Mouse (Mus musculus): ENCODE measurements around the gene Eef1e1. TPM values are rescaled to one million over a fixed set of nuclear protein-coding genes. Genes with fewer than 3 reads are reported as not detected.
"Not testable (repeated sequence)": the region's sequence is repeated elsewhere in the genome, so short reads cannot be mapped to it uniquely, and the experiment has no call there.

Gene Eef1e1
- polyA plus RNA-seq, 1 experiment from 2014 or later: 92.8 TPM

- H3K36me3 ChIP-seq (ENCODE audit: control insufficient read depth, insufficient read depth): peaks cover 2% of the 10 kb centered on the region; the same call in 1 of the 2 replicates
- H3K27ac ChIP-seq (ENCODE audit: low read length): no peak overlapping the region
- no peak overlapping the region for H3K9ac ChIP-seq (replicated peaks; ENCODE audit: low read depth, low read length)
- H3K4me1 ChIP-seq (replicated peaks; ENCODE audit: control insufficient read depth, insufficient read depth, low read length): peaks cover 8% of the 10 kb centered on the region
- no peaks in the 10 kb centered on the region for H3K9me3 ChIP-seq (ENCODE audit: control insufficient read depth, low read length)
- no peaks in the 10 kb centered on the region for H3K27me3 ChIP-seq (replicated peaks; ENCODE audit: control insufficient read depth, insufficient read depth, low read length)
- no peak overlapping the region; the same call in 1 of the 2 replicates for H3K4me2 ChIP-seq (ENCODE audit: low read length)
- no peak overlapping the region for H3K4me3 ChIP-seq (replicated peaks; ENCODE audit: low read length)
- no peak for ATAC-seq
- 92% methylated on average over 6 of the region's 6 CpGs for WGBS
Observed at GRCm38 (mm10) chr13:38633287-38634000, 25.4 kb downstream of the Eef1e1 start.

GRCm38 (mm10) chr13:38632556-38632955 is 26.3 kb downstream of the Eef1e1 start:
- Histone ChIP-seq H3K27me3 (replicated peaks; ENCODE audit: control insufficient read depth, insufficient read depth, low read length) (no peaks in the 10 kb centered on the region), H3K36me3 (ENCODE audit: control insufficient read depth, insufficient read depth) (peaks cover 2% of the 10 kb centered on the region; the same call in 1 of the 2 replicates)

GRCm38 (mm10) chr13:38626229-38626525 is 32.7 kb downstream of the Eef1e1 start:
- no peak overlapping the region for H3K9ac ChIP-seq (replicated peaks; ENCODE audit: low read depth, low read length)
- no peak overlapping the region for H3K4me2 ChIP-seq (ENCODE audit: low read length)
- ATAC-seq: 0 out of 2 replicates have a peak, but pooled peaks have one; percentile 28
- H3K9me3 ChIP-seq (ENCODE audit: control insufficient read depth, low read length): no peaks in the 10 kb centered on the region
- no peaks in the 10 kb centered on the region; the same call in none of the 2 replicates for H3K4me1 ChIP-seq (replicated peaks; ENCODE audit: control insufficient read depth, insufficient read depth, low read length)
- H3K27ac ChIP-seq (ENCODE audit: low read length): no peak overlapping the region
- peaks cover 6% of the 10 kb centered on the region; the same call in 1 of the 2 replicates for H3K36me3 ChIP-seq (ENCODE audit: control insufficient read depth, insufficient read depth)
- 19% methylated on average over 6 of the region's 6 CpGs for WGBS
- no peak overlapping the region for H3K4me3 ChIP-seq (replicated peaks; ENCODE audit: low read length)
- H3K27me3 ChIP-seq (replicated peaks; ENCODE audit: control insufficient read depth, insufficient read depth, low read length): no peaks in the 10 kb centered on the region

More at GRCm38 (mm10) chr13:38632556-38632955, 26.3 kb downstream of the Eef1e1 start:
- Histone ChIP-seq H3K4me1 (replicated peaks; ENCODE audit: control insufficient read depth, insufficient read depth, low read length) (peaks cover 8% of the 10 kb centered on the region), H3K27ac (ENCODE audit: low read length) (no peak overlapping the region), H3K4me3 (replicated peaks; ENCODE audit: low read length) (no peak overlapping the region), H3K9me3 (ENCODE audit: control insufficient read depth, low read length) (no peaks in the 10 kb centered on the region), H3K4me2 (ENCODE audit: low read length) (no peak overlapping the region), H3K9ac (replicated peaks; ENCODE audit: low read depth, low read length) (no peak overlapping the region)
- ATAC-seq: no peak
- WGBS: 92% methylated on average over 6 of the region's 6 CpGs

- H3K4me3 ChIP-seq (replicated peaks; ENCODE audit: low read length): no peak overlapping the region
- H3K9me3 ChIP-seq (ENCODE audit: control insufficient read depth, low read length): no peaks in the 10 kb centered on the region
- 0 out of 2 replicates have a peak, but pooled peaks have one; percentile 33 for ATAC-seq
- no peak overlapping the region for H3K4me2 ChIP-seq (ENCODE audit: low read length)
- H3K27me3 ChIP-seq (replicated peaks; ENCODE audit: control insufficient read depth, insufficient read depth, low read length): no peaks in the 10 kb centered on the region
- no peak overlapping the region for H3K9ac ChIP-seq (replicated peaks; ENCODE audit: low read depth, low read length)
- H3K4me1 ChIP-seq (replicated peaks; ENCODE audit: control insufficient read depth, insufficient read depth, low read length): no peaks in the 10 kb centered on the region; the same call in none of the 2 replicates
- H3K27ac ChIP-seq (ENCODE audit: low read length): no peak overlapping the region
- H3K36me3 ChIP-seq (ENCODE audit: control insufficient read depth, insufficient read depth): peaks cover 6% of the 10 kb centered on the region; the same call in 1 of the 2 replicates
- WGBS: 15% methylated on average over 5 of the region's 5 CpGs
Observed at GRCm38 (mm10) chr13:38625492-38626228, 33.2 kb downstream of the Eef1e1 start.

- Histone ChIP-seq H3K27me3 (replicated peaks; ENCODE audit: control insufficient read depth, insufficient read depth, low read length) (no peaks in the 10 kb centered on the region), H3K9me3 (ENCODE audit: control insufficient read depth, low read length) (no peaks in the 10 kb centered on the region), H3K36me3 (ENCODE audit: control insufficient read depth, insufficient read depth) (0 out of 2 replicates have a peak, but pooled peaks cover 3% of the 10 kb centered on the region), H3K4me3 (replicated peaks; ENCODE audit: low read length) (no peak overlapping the region), H3K9ac (replicated peaks; ENCODE audit: low read depth, low read length) (no peak overlapping the region), H3K4me2 (ENCODE audit: low read length) (no peak overlapping the region), H3K4me1 (replicated peaks; ENCODE audit: control insufficient read depth, insufficient read depth, low read length) (no peaks in the 10 kb centered on the region; the same call in none of the 2 replicates), H3K27ac (ENCODE audit: low read length) (no peak overlapping the region)
- no peak for ATAC-seq
- WGBS: 86% methylated on average over 8 of the region's 8 CpGs
Observed at GRCm38 (mm10) chr13:38624292-38624902, 34.5 kb downstream of the Eef1e1 start.

- Histone ChIP-seq H3K9me3 (ENCODE audit: control insufficient read depth, low read length) (no peaks in the 10 kb centered on the region), H3K27me3 (replicated peaks; ENCODE audit: control insufficient read depth, insufficient read depth, low read length) (no peaks in the 10 kb centered on the region), H3K4me2 (ENCODE audit: low read length) (no peak overlapping the region), H3K9ac (replicated peaks; ENCODE audit: low read depth, low read length) (no peak overlapping the region), H3K36me3 (ENCODE audit: control insufficient read depth, insufficient read depth) (0 out of 2 replicates have a peak, but pooled peaks cover 3% of the 10 kb centered on the region), H3K4me1 (replicated peaks; ENCODE audit: control insufficient read depth, insufficient read depth, low read length) (no peaks in the 10 kb centered on the region; the same call in none of the 2 replicates), H3K4me3 (replicated peaks; ENCODE audit: low read length) (no peak overlapping the region), H3K27ac (ENCODE audit: low read length) (no peak overlapping the region)
- ATAC-seq: no peak
- 93% methylated on average over 5 of the region's 5 CpGs for WGBS
Observed at GRCm38 (mm10) chr13:38623296-38623695, 35.6 kb downstream of the Eef1e1 start.

- H3K27me3 ChIP-seq (replicated peaks; ENCODE audit: control insufficient read depth, insufficient read depth, low read length); H3K27ac ChIP-seq (ENCODE audit: low read length); H3K4me3 ChIP-seq (replicated peaks; ENCODE audit: low read length); H3K36me3 ChIP-seq (ENCODE audit: control insufficient read depth, insufficient read depth); ATAC-seq; H3K9ac ChIP-seq (replicated peaks; ENCODE audit: low read depth, low read length); H3K4me1 ChIP-seq (replicated peaks; ENCODE audit: control insufficient read depth, insufficient read depth, low read length); H3K4me2 ChIP-seq (ENCODE audit: low read length); H3K9me3 ChIP-seq (ENCODE audit: control insufficient read depth, low read length): not testable (repeated sequence)
- 79% methylated on average over 4 of the region's 4 CpGs for WGBS
Observed at GRCm38 (mm10) chr13:38618001-38618630, 40.7 kb downstream of the Eef1e1 start.

GRCm38 (mm10) chr13:38616887-38617286 is 42.0 kb downstream of the Eef1e1 start:
- no peak overlapping the region for H3K4me3 ChIP-seq (replicated peaks; ENCODE audit: low read length)
- H3K9ac ChIP-seq (replicated peaks; ENCODE audit: low read depth, low read length): no peak overlapping the region
- H3K4me2 ChIP-seq (ENCODE audit: low read length): no peak overlapping the region
- H3K36me3 ChIP-seq (ENCODE audit: control insufficient read depth, insufficient read depth): peaks cover 8% of the 10 kb centered on the region; the same call in 1 of the 2 replicates
- WGBS: 69% methylated on average over 4 of the region's 4 CpGs
- no peaks in the 10 kb centered on the region for H3K27me3 ChIP-seq (replicated peaks; ENCODE audit: control insufficient read depth, insufficient read depth, low read length)
- no peaks in the 10 kb centered on the region for H3K4me1 ChIP-seq (replicated peaks; ENCODE audit: control insufficient read depth, insufficient read depth, low read length)
- no peak for ATAC-seq
- no peaks in the 10 kb centered on the region for H3K9me3 ChIP-seq (ENCODE audit: control insufficient read depth, low read length)
- no peak overlapping the region for H3K27ac ChIP-seq (ENCODE audit: low read length)

- WGBS: 94% methylated on average over 5 of the region's 5 CpGs
- H3K4me3 ChIP-seq (replicated peaks; ENCODE audit: low read length): no peak overlapping the region
- H3K36me3 ChIP-seq (ENCODE audit: control insufficient read depth, insufficient read depth): peaks cover 5% of the 10 kb centered on the region; the same call in 1 of the 2 replicates
- no peaks in the 10 kb centered on the region for H3K4me1 ChIP-seq (replicated peaks; ENCODE audit: control insufficient read depth, insufficient read depth, low read length)
- H3K27me3 ChIP-seq (replicated peaks; ENCODE audit: control insufficient read depth, insufficient read depth, low read length): no peaks in the 10 kb centered on the region
- H3K4me2 ChIP-seq (ENCODE audit: low read length): no peak overlapping the region
- no peak for ATAC-seq
- no peak overlapping the region for H3K27ac ChIP-seq (ENCODE audit: low read length)
- H3K9ac ChIP-seq (replicated peaks; ENCODE audit: low read depth, low read length): no peak overlapping the region
- no peaks in the 10 kb centered on the region for H3K9me3 ChIP-seq (ENCODE audit: control insufficient read depth, low read length)
Observed at GRCm38 (mm10) chr13:38615656-38616055, 43.2 kb downstream of the Eef1e1 start.
